Mouse (Mus musculus) limb, embryonic 14.5 days (tissue): ENCODE measurements around the gene Cep95. TPM values are rescaled to one million over a fixed set of nuclear protein-coding genes. Genes with fewer than 3 reads are reported as not detected.

Experiments
- ATAC-seq: fragments of 200-750 bp; cut with Nextera tagmentation; 2 replicates; pipeline ENCODE4 v1.8.0; 2017; ENCODE audit warnings: low read depth, moderate number of reproducible peaks, moderate TSS enrichment; ENCODE audit not compliant: low FRiP score
- DNase-seq: peaks from one replicate; pipeline ENCODE4 v3.0.0-alpha.2; 2015; ENCODE audit warnings: low spot score
- H3K27ac ChIP-seq: fragments of 300-500 bp; sonication (generic); replicated peaks from 2 replicates; pipeline ENCODE4 v1.5.1; 2014; ENCODE audit warnings: low read depth, mild to moderate bottlenecking, low read length, moderate library complexity, mixed read lengths
- H3K27me3 ChIP-seq: fragments of 300-500 bp; sonication (generic); 2 replicates; pipeline ENCODE4 v1.6.1; 2014; ENCODE audit warnings: low read length, mixed read lengths; ENCODE audit not compliant: control insufficient read depth, insufficient read depth
- H3K36me3 ChIP-seq: fragments of 300-500 bp; sonication (generic); 2 replicates; pipeline ENCODE4 v1.6.1; 2014; ENCODE audit warnings: mild to moderate bottlenecking, low read length, moderate library complexity, mixed read lengths; ENCODE audit not compliant: control insufficient read depth, insufficient read depth
- H3K4me1 ChIP-seq: fragments of 300-500 bp; sonication (generic); 2 replicates; pipeline ENCODE4 v1.6.1; 2014; ENCODE audit warnings: antibody characterized with exemption, low read length, mixed read lengths; ENCODE audit not compliant: control insufficient read depth, insufficient read depth
- H3K4me2 ChIP-seq: fragments of 300-500 bp; sonication (generic); replicated peaks from 2 replicates; pipeline ENCODE4 v1.6.1; 2014; ENCODE audit warnings: low read depth, mild to moderate bottlenecking, low read length, moderate library complexity; ENCODE audit not compliant: severe bottlenecking
- H3K4me3 ChIP-seq: fragments of 300-500 bp; sonication (generic); replicated peaks from 2 replicates; pipeline ENCODE4 v1.5.1; 2014; ENCODE audit warnings: low read length
- H3K9ac ChIP-seq: fragments of 300-500 bp; sonication (generic); 2 replicates; pipeline ENCODE4 v1.6.1; 2014; ENCODE audit warnings: mild to moderate bottlenecking, low read depth, low read length, moderate library complexity; ENCODE audit not compliant: severe bottlenecking
- H3K9me3 ChIP-seq: fragments of 300-500 bp; sonication (generic); 2 replicates; pipeline ENCODE4 v1.6.1; 2016; ENCODE audit warnings: low read length; ENCODE audit not compliant: control insufficient read depth
- POLR2A ChIP-seq: fragments of 200-500 bp; IDR thresholded peaks from 2 replicates; pipeline ENCODE4 v1.8.0; 2012; ENCODE audit warnings: inconsistent platforms, mild to moderate bottlenecking, moderate library complexity, borderline replicate concordance; ENCODE audit not compliant: insufficient read depth, insufficient read length; ENCODE audit errors: extremely low read depth
- WGBS: fragments of 180-500 bp; shearing (Covaris S2); extraction: QIAGEN DNeasy Blood & Tissue Kit; methylation state at CpG from one replicate; pipeline ENCODE4 v1.1.7; 2014; 5-methylcytosine and 5-hydroxymethylcytosine counted together
- polyA plus RNA-seq, 2 experiments: library from polyadenylated mRNA; depleted of rRNA in 1 of 2; stranded (reverse) in 1 of 2; unstranded in 1 of 2; fragments of >200 nt; fragmentation: Nextera tagmentation in 1 of 2; extraction: Ambion mirVana in 1 of 2; gene quantifications; 2 replicates each; pipeline versions ENCODE4 v1.2.1 to v1.2.3; 2012 to 2014

The Cep95 gene
- polyA plus RNA-seq, 2 experiments: 16.1 to 32.6 TPM

GRCm38 (mm10) chr11:106812410-106813136 lies 23.5 kb downstream of the Cep95 start:
- TF ChIP-seq POLR2A: no peak
- no peak overlapping the region for H3K27ac ChIP-seq
- no peak overlapping the region for H3K9ac ChIP-seq
- peaks cover 84% of the 10 kb centered on the region for H3K36me3 ChIP-seq
- DNase-seq (no peak), ATAC-seq (no peak)
- H3K4me1 ChIP-seq: no peaks in the 10 kb centered on the region
- no peaks in the 10 kb centered on the region for H3K9me3 ChIP-seq
- 89% methylated on average over 7 of the region's 7 CpGs for WGBS
- H3K4me2 ChIP-seq: no peak overlapping the region
- H3K27me3 ChIP-seq: no peaks in the 10 kb centered on the region
- H3K4me3 ChIP-seq: no peak overlapping the region

- Histone ChIP-seq H3K4me3 (no peak overlapping the region), H3K9me3 (no peaks in the 10 kb centered on the region), H3K4me1 (peaks cover 12% of the 10 kb centered on the region), H3K4me2 (no peak overlapping the region), H3K9ac (no peak overlapping the region), H3K27ac (no peak overlapping the region), H3K27me3 (no peaks in the 10 kb centered on the region), H3K36me3 (peaks cover 99% of the 10 kb centered on the region)
- DNase-seq: no peak
- 76% methylated on average over 14 of the region's 14 CpGs for WGBS
- TF ChIP-seq POLR2A: no peak
- ATAC-seq: no peak
These were observed 25.7 kb downstream of the Cep95 start for GRCm38 (mm10) chr11:106814601-106815320.

GRCm38 (mm10) chr11:106815331-106815730 lies 26.3 kb downstream of the Cep95 start:
- peaks cover 98% of the 10 kb centered on the region for H3K36me3 ChIP-seq
- peaks cover 12% of the 10 kb centered on the region for H3K4me1 ChIP-seq
- H3K27me3 ChIP-seq: no peaks in the 10 kb centered on the region
- no peak overlapping the region for H3K4me3 ChIP-seq
- no peak overlapping the region for H3K4me2 ChIP-seq
- TF ChIP-seq POLR2A: no peak
- H3K9ac ChIP-seq: no peak overlapping the region
- no peaks in the 10 kb centered on the region for H3K9me3 ChIP-seq
- ATAC-seq: no peak
- 84% methylated on average over 2 of the region's 2 CpGs for WGBS
- no peak overlapping the region for H3K27ac ChIP-seq
- no peak for DNase-seq

- ATAC-seq (no peak), DNase-seq (no peak)
- Histone ChIP-seq H3K9me3 (no peaks in the 10 kb centered on the region), H3K9ac (no peak overlapping the region), H3K27me3 (no peaks in the 10 kb centered on the region), H3K36me3 (peaks cover 98% of the 10 kb centered on the region), H3K27ac (no peak overlapping the region), H3K4me1 (peaks cover 12% of the 10 kb centered on the region), H3K4me3 (no peak overlapping the region), H3K4me2 (no peak overlapping the region)
- 77% methylated on average over 2 of the region's 2 CpGs for WGBS
- no peak for TF ChIP-seq POLR2A
These were observed 26.7 kb downstream of the Cep95 start for GRCm38 (mm10) chr11:106815761-106816160.

- H3K27me3 ChIP-seq: no peaks in the 10 kb centered on the region
- 81% methylated on average over 7 of the region's 7 CpGs for WGBS
- H3K4me2 ChIP-seq: no peak overlapping the region
- TF ChIP-seq POLR2A: no peak
- no peak for DNase-seq
- peak; percentile 27; the same call in 1 of the 2 replicates for ATAC-seq
- H3K4me3 ChIP-seq: no peak overlapping the region
- peaks cover 98% of the 10 kb centered on the region for H3K36me3 ChIP-seq
- H3K27ac ChIP-seq: no peak overlapping the region
- H3K9me3 ChIP-seq: no peaks in the 10 kb centered on the region
- peaks cover 12% of the 10 kb centered on the region for H3K4me1 ChIP-seq
- no peak overlapping the region for H3K9ac ChIP-seq
These were observed 27.3 kb downstream of the Cep95 start for GRCm38 (mm10) chr11:106816316-106816715.
